Mouse (Mus musculus) cortical plate, adult 2 months (tissue): ENCODE data around the gene Slc26a10.

ENCODE experiments used
- CTCF ChIP-seq: fragments of 200-500 bp; IDR thresholded peaks from 2 replicates; pipeline ENCODE4 v1.5.1; 2011; ENCODE audit warnings: mild to moderate bottlenecking, control low read depth, low read length; ENCODE audit not compliant: insufficient read depth; ENCODE audit errors: extremely low read depth
- POLR2A ChIP-seq: fragments of 200-500 bp; IDR thresholded peaks from 2 replicates; pipeline ENCODE4 v1.6.1; 2011; ENCODE audit warnings: mild to moderate bottlenecking, low read length, control low read depth; ENCODE audit not compliant: insufficient read depth; ENCODE audit errors: extremely low read depth

DNA sequence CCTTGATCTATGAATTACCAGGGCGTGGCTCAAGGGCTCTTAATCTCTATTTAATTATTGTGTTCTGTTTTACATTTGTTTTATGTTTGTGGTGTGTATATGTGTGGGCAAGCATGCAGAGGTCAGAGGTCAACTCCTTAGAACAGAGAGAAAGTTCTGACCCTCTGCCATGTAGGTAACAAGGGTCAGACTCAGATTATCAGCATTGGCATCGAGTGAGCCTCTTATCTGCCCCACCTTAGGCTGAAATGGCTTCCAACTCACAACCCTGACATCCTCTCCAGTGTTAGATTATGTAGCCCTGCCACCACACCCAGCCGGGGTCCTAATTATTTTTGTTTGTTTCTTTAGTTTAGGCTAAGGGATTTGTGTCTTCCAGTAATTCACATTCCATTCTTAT is 22.0 kb downstream of the Slc26a10 start:
- TF ChIP-seq POLR2A (no peak), CTCF (no peak)
